Mouse (Mus musculus) liver, adult 2 months (tissue): Measurements from ENCODE around the gene Mmp9. TPM values are rescaled to one million over a fixed set of nuclear protein-coding genes. Genes with fewer than 3 reads are reported as not detected.

ENCODE experiments used
- DNase-seq: peaks from one replicate; pipeline ENCODE4 v3.0.0-alpha.2; 2011; ENCODE audit warnings: low read depth, low spot score; ENCODE audit errors: extremely low read depth
- H3K27ac ChIP-seq: fragments of 200-500 bp; replicated peaks from 2 replicates; pipeline ENCODE4 v1.5.1; 2012; ENCODE audit warnings: low read depth, mild to moderate bottlenecking, control low read depth, inconsistent platforms, low read length; ENCODE audit not compliant: insufficient read depth
- H3K27me3 ChIP-seq: fragments of 200-500 bp; 2 replicates; pipeline ENCODE4 v1.6.1; 2012; ENCODE audit warnings: mild to moderate bottlenecking, moderate library complexity, low read length, inconsistent platforms; ENCODE audit not compliant: control insufficient read depth, insufficient read depth
- H3K36me3 ChIP-seq: fragments of 200-500 bp; 2 replicates; pipeline ENCODE4 v1.6.1; 2012; ENCODE audit warnings: low read length, inconsistent platforms; ENCODE audit not compliant: control insufficient read depth, insufficient read depth
- H3K4me1 ChIP-seq: fragments of 200-500 bp; 2 replicates; pipeline ENCODE4 v1.6.1; 2011; ENCODE audit warnings: low read length; ENCODE audit not compliant: control insufficient read depth, insufficient read depth
- H3K4me3 ChIP-seq: fragments of 200-500 bp; 2 replicates; pipeline ENCODE4 v1.5.1; 2011; ENCODE audit warnings: low read depth, mild to moderate bottlenecking, control low read depth, low read length, moderate library complexity; ENCODE audit not compliant: insufficient read depth
- H3K79me2 ChIP-seq: fragments of 200-500 bp; 2 replicates; pipeline ENCODE4 v1.6.1; 2012; ENCODE audit warnings: inconsistent platforms, mild to moderate bottlenecking, low read length, moderate library complexity; ENCODE audit not compliant: control insufficient read depth, insufficient read depth
- H3K9ac ChIP-seq: fragments of 200-500 bp; 2 replicates; pipeline ENCODE4 v1.6.1; 2012; ENCODE audit warnings: low read depth, mild to moderate bottlenecking, control low read depth, inconsistent platforms, low read length
- CTCF ChIP-seq: fragments of 200-500 bp; IDR thresholded peaks from 2 replicates; pipeline ENCODE4 v1.5.1; 2011; ENCODE audit warnings: low read depth, low read length, control low read depth
- POLR2A ChIP-seq: fragments of 200-500 bp; IDR thresholded peaks from 2 replicates; pipeline ENCODE4 v1.6.1; 2011; ENCODE audit warnings: low read length, control low read depth; ENCODE audit not compliant: insufficient read depth; ENCODE audit errors: extremely low read depth
- WGBS: fragments of 180-500 bp; shearing (Covaris S2); methylation state at CpG from one replicate; pipeline ENCODE4 v1.1.7; 2018; 5-methylcytosine and 5-hydroxymethylcytosine counted together
- polyA plus RNA-seq: library from polyadenylated mRNA; depleted of rRNA; stranded (reverse); fragments of >200 nt; gene quantifications from 2 replicates; pipeline ENCODE4 v1.2.3, GENCODE M21; 2012
- total RNA-seq: library from RNA; depleted of rRNA; stranded (reverse); fragments of >200 nt; gene quantifications from 2 replicates; pipeline ENCODE4 v1.2.3, GENCODE M21; 2014

The Mmp9 gene
- total and polyA plus RNA-seq, 2 experiments = 0.55 to 0.65 TPM

DNA sequence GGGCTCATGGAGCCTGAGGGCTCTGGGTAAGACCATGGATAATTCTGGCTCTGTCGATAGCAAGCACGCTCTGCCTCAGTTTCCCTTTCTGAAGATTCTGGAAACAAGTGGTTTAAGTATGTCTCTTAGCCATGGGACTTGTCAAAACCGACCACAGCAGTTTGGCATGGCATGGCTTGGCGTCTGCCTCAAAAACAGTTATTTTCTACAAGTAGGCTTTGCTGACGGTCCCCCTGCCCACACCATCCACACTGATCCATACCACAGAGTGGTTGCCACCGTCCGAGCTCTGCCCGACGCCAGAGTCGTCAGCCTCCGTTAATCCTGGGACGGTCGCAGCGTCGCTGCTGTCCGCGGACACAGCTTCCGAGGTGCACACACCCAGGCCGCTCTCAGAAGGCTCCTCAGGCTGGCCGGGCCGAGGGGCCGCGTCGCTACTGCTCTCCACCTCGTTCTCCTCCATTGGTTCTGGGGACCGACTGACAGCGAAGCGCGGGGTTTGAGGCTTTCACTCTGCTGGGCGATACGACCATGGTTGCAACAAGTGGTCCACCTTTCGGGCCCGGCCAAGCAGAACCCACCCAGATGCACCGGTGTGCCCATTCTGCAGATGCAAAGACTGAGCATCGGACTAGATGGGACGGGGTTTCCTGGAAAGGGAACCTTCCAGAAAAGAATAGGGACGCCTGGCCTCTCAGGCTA, 30.1 kb upstream of the Mmp9 start:
- peak overlapping the region; percentile 94 for H3K9ac ChIP-seq
- H3K79me2 ChIP-seq = peaks cover 5% of the 10 kb centered on the region; the same call in 1 of the 2 replicates
- H3K4me1 ChIP-seq = peaks cover 12% of the 10 kb centered on the region
- no peak for DNase-seq
- no peaks in the 10 kb centered on the region for H3K27me3 ChIP-seq
- 3% methylated on average over 37 of the region's 37 CpGs for WGBS
- H3K27ac ChIP-seq = peak overlapping the region; percentile 61
- H3K36me3 ChIP-seq = peaks cover 25% of the 10 kb centered on the region
- TF ChIP-seq POLR2A (no peak), CTCF (no peak)
- H3K4me3 ChIP-seq = peak overlapping the region; percentile 74

DNA sequence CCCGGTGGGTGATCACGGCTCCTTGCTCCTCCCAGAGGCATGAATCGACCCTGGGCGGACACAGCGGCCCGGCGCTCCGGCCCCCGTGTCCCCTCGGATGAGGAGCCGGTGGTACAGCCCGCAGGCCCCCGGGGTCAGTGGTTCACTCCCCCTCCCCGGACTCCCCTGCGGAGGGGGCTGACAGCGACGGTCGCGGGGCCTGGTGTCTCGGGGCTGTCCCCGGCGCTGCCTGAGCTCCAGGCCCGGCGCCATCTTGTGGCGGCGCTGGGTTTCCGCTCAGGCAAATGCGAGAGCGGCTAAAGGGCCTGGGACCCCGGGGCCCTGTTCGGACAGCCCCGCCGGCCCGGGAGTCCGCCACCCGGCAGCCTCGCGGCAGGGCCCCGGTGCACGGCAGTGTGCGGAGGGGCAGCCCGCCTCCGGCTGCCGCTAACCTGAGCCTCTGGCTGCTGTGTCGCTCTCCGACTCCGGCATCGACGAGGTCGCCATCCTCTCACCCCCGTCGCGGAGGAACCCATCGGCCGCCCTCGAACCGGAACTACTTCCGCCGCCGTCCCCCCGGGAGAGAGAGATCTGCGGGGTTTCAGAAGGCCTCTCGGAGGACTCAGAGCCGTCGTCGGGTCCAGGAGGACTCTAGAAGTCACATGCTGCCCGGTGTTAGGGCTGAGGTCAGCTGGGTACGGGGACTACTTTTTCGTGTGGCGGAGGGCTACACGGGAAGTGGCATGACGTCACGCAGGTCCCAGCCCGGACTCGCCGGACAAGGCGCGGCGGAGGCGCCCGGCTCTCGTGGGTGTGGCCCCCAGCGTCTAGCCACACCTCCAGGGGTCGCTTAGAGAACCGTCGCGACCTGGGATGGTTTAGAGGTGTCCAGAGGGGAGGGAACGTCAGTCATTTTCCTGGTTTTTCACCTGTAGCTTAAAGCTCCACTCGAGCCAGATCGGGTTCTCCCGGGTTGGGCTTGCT, 29.2 kb upstream of the Mmp9 start, which contains the start of gene Zfp335:
Zfp335 (minus strand) TSS at position 672 of the 963 bp plus-strand sequence.
- peak within 1 kb of the TSS; percentile 74 for H3K4me3 ChIP-seq
- 0 out of 2 replicates have a peak, but pooled peaks have one; percentile 13 for TF ChIP-seq CTCF
- TF ChIP-seq POLR2A = peak; percentile 43; the same call in 1 of the 2 replicates
- H3K9ac ChIP-seq = peak within 1 kb of the TSS; percentile 94

DNA sequence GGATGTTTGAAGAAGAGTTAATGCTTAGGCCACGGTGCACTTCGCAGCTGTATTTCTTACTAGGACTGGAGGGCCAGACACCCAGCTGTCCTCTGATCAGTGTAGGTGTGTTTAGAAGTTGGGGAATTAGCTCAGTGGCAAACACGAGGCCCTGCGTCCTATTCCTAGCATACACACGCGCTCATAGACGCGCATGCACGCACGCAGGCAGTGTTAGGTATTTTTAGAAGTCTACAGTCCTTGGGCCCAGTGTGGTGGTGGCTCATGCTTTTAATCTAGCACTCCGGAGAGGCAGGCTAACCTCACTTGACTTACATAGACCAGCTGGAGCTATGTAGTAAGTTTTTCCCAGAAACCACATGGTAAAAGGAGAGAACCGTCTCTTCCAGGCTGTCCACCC, 28.4 kb upstream of the Mmp9 start:
- DNase-seq = no peak
- Histone ChIP-seq H3K9ac (peak overlapping the region; percentile 63), H3K27ac (peak overlapping the region; percentile 97), H3K79me2 (peaks cover 5% of the 10 kb centered on the region; the same call in 1 of the 2 replicates), H3K27me3 (no peaks in the 10 kb centered on the region), H3K4me3 (peak overlapping the region; percentile 74), H3K4me1 (peaks cover 12% of the 10 kb centered on the region), H3K36me3 (peaks cover 11% of the 10 kb centered on the region; the same call in 1 of the 2 replicates)
- 1% methylated on average over 12 of the region's 12 CpGs for WGBS
- TF ChIP-seq POLR2A (no peak), CTCF (no peak)

More for the DNA sequence above, 29.2 kb upstream of the Mmp9 start, which contains the start of gene Zfp335:
- peaks cover 5% of the 10 kb centered on the region; the same call in 1 of the 2 replicates for H3K79me2 ChIP-seq
- no peaks in the 10 kb centered on the region for H3K27me3 ChIP-seq
- peaks cover 12% of the 10 kb centered on the region for H3K4me1 ChIP-seq
- WGBS = under 1% methylated on average over 91 of the region's 91 CpGs
- peak; percentile 75 for DNase-seq
- H3K27ac ChIP-seq = peak within 1 kb of the TSS; percentile 97
- H3K36me3 ChIP-seq = peaks cover 18% of the 10 kb centered on the region

DNA sequence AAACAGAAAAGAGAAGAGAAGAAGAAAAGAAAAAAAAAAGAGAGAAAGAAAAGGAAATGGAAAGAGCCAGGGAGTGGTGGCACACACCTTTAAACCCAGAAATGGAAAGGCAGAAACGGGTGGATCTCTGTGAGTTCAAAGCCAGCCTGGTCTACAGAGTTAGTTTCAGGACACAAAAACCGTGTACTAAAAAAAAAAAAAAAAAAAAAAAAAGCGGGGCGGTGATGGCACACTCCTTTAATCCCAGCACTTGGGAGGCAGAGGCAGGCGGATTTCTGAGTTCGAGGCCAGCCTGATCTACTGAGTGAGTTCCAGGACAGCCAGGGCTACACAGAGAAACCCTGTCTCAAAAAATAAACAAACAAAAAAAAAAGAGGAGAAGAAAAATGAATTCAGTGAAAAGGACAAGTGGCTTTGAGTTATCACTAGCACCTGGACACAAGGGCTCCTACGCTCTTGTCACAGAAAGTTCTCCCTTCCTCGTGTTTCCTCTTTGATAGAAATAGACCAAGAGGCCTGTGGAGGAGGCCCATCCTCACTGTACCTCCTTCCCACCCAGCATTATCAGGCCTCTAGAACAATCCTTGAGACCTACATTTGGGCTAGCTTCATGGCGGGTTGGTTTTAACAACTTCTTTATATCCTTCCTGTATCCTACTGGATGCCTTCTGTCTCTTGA, 27.7 kb upstream of the Mmp9 start:
- Histone ChIP-seq H3K9ac (no peak overlapping the region), H3K36me3 (peaks cover 9% of the 10 kb centered on the region; the same call in 1 of the 2 replicates), H3K4me3 (no peak overlapping the region), H3K79me2 (peaks cover 5% of the 10 kb centered on the region; the same call in 1 of the 2 replicates), H3K27ac (0 out of 2 replicates have a peak overlapping the region, but pooled peaks have one; percentile 30), H3K4me1 (peaks cover 12% of the 10 kb centered on the region), H3K27me3 (no peaks in the 10 kb centered on the region)
- DNase-seq = no peak
- 91% methylated on average over 9 of the region's 9 CpGs for WGBS
- TF ChIP-seq POLR2A (no peak), CTCF (no peak)

DNA sequence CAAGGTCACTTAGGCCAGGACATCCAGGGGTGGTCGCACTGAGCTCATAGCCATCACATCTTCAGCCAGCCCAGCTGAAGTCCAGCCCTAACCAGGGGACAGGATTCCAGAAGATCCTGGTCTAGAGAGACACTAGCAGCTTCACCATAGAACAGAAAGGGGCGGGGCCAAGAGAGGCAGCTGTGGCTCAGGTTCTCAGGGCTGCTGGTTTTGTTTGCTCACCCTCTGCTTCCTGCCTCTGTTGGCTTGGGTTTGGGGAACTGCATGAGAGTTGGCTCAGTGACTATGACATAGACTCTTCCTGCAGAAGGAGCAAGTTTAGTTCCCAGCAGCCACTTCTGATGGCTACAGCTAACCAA, 27.2 kb upstream of the Mmp9 start:
- Histone ChIP-seq H3K4me3 (no peak overlapping the region), H3K4me1 (peaks cover 12% of the 10 kb centered on the region), H3K9ac (no peak overlapping the region), H3K36me3 (peaks cover 6% of the 10 kb centered on the region; the same call in 1 of the 2 replicates), H3K79me2 (peaks cover 5% of the 10 kb centered on the region; the same call in 1 of the 2 replicates), H3K27ac (0 out of 2 replicates have a peak overlapping the region, but pooled peaks have one; percentile 30), H3K27me3 (no peaks in the 10 kb centered on the region)
- no peak for TF ChIP-seq POLR2A
- no peak for TF ChIP-seq CTCF
- 50% methylated on average over 2 of the region's 2 CpGs for WGBS
- DNase-seq = peak; percentile 58
